Mouse (Mus musculus): Measurements from ENCODE around the gene Myl6b. TPM values are rescaled to one million over a fixed set of nuclear protein-coding genes. Genes with fewer than 3 reads are reported as not detected.
"Not testable (repeated sequence)": the region's sequence is repeated elsewhere in the genome, so short reads cannot be mapped to it uniquely, and the experiment has no call there.

The Myl6b gene
- polyA plus RNA-seq, 1 experiment = 2.4 TPM

DNA sequence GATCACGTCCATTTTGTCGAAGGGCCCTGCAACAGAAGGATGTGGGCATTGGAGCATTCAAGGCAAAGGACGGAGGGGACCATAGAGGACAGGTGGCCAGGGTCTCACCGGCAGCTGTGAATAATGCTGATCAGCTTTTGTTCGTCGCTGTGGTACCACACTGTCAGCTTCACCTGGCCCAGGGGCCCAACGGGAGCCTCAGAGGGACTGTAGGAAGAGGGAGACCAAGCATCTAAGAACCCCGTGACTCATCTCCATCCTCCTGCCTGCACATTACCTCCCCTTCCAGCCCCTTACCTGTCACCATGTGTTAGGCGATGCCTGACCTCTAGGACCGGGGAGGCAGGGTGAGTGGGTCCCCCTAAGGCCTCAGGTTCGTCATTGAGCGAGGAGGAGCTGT lies 13.3 kb upstream of the Myl6b start:
- TF ChIP-seq CTCF (IDR thresholded peaks at IDR 0.05; ENCODE audit: control insufficient read depth, insufficient read depth, low read length) (no peak), POLR2A (IDR thresholded peaks at IDR 0.05; ENCODE audit: borderline replicate concordance, control insufficient read depth, low read depth, low read length) (no peak)
- Histone ChIP-seq H3K4me3 (replicated peaks; ENCODE audit: control insufficient read depth, low read depth, low read length) (no peak overlapping the region), H3K4me1 (ENCODE audit: control insufficient read depth, insufficient read depth, low read length) (no peaks in the 10 kb centered on the region; the same call in 1 of the 2 replicates), H3K27ac (ENCODE audit: control insufficient read depth, insufficient read depth, low read depth, low read length, poor library complexity) (no peak overlapping the region)
- 91% methylated on average over 12 of the region's 12 CpGs for WGBS

DNA sequence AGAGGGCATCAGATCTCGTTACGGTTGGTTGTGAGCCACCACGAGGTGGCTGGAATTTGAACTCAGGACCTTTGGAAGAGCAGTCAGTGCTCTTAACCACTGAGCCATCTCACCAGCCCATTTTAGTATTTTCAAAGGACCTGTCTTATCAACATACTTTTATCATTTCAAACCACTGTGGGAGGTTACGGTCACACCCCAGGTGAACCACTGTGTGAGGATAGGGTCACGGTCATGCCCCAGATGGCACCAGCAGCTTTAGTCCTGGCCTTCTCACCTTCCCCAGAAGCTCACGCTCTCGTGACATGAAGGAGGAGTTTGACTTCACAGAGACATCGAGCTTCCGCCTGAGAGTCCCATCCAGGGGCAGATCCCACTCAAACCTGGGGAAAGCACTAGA lies 12.7 kb upstream of the Myl6b start:
- Histone ChIP-seq H3K27ac (ENCODE audit: control insufficient read depth, insufficient read depth, low read depth, low read length, poor library complexity) (no peak overlapping the region), H3K4me3 (replicated peaks; ENCODE audit: control insufficient read depth, low read depth, low read length) (no peak overlapping the region), H3K4me1 (ENCODE audit: control insufficient read depth, insufficient read depth, low read length) (no peaks in the 10 kb centered on the region; the same call in 1 of the 2 replicates)
- 80% methylated on average over 9 of the region's 9 CpGs for WGBS
- no peak for TF ChIP-seq POLR2A (IDR thresholded peaks at IDR 0.05; ENCODE audit: borderline replicate concordance, control insufficient read depth, low read depth, low read length)
- TF ChIP-seq CTCF (IDR thresholded peaks at IDR 0.05; ENCODE audit: control insufficient read depth, insufficient read depth, low read length) = no peak

DNA sequence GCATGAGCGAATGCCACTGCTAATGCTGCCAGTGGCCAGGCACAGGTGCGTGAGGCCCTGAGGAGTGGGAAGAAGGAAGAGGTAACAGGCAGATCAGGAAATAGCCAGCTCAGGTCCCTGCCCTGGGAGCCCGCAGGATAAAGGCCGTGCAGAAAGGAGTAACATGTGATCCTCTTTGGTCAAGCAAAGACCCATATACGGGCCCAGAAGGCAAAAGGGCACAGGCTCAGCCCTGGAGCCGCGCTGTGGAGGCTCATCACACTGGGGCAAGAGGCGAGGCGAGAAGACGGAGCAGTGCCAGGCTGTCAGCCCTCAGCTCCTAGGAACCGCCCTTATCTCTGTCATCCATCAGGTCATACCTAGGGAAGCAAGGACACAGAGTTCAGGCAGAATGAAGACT lies 11.8 kb upstream of the Myl6b start:
- H3K27ac ChIP-seq (ENCODE audit: control insufficient read depth, insufficient read depth, low read depth, low read length, poor library complexity) = no peak overlapping the region
- 85% methylated on average over 11 of the region's 11 CpGs for WGBS
- TF ChIP-seq CTCF (IDR thresholded peaks at IDR 0.05; ENCODE audit: control insufficient read depth, insufficient read depth, low read length) = no peak
- TF ChIP-seq POLR2A (IDR thresholded peaks at IDR 0.05; ENCODE audit: borderline replicate concordance, control insufficient read depth, low read depth, low read length) = no peak
- no peak overlapping the region for H3K4me3 ChIP-seq (replicated peaks; ENCODE audit: control insufficient read depth, low read depth, low read length)
- no peaks in the 10 kb centered on the region; the same call in 1 of the 2 replicates for H3K4me1 ChIP-seq (ENCODE audit: control insufficient read depth, insufficient read depth, low read length)

GRCm38 (mm10) chr10:128509831-128510230 lies 11.3 kb upstream of the Myl6b start:
- Histone ChIP-seq H3K4me1 (ENCODE audit: control insufficient read depth, insufficient read depth, low read length) (peaks cover under 1% of the 10 kb centered on the region; the same call in 1 of the 2 replicates), H3K4me3 (replicated peaks; ENCODE audit: control insufficient read depth, low read depth, low read length) (no peak overlapping the region), H3K27ac (ENCODE audit: control insufficient read depth, insufficient read depth, low read depth, low read length, poor library complexity) (no peak overlapping the region)
- TF ChIP-seq POLR2A (IDR thresholded peaks at IDR 0.05; ENCODE audit: borderline replicate concordance, control insufficient read depth, low read depth, low read length) = no peak
- no peak for TF ChIP-seq CTCF (IDR thresholded peaks at IDR 0.05; ENCODE audit: control insufficient read depth, insufficient read depth, low read length)
- WGBS = 84% methylated on average over 4 of the region's 4 CpGs

DNA sequence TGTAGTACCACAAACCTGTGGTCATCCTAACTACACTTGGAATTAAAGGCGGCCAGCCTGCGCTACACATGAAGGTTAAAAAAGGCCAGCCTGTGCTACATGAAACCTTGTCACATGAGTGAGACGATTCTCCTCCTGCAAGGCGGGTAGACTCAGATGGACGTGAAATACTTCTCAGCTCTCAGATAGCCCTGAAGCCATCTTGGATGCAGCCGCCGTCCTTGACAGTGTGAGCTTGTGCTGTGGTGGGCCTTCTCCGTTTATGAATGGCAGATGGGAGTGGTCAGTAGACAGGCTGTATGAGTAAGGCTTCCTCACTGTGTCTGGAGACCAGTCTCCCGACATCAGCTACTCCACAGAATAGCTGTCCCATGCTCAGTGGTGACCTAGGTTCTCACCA lies 10.7 kb upstream of the Myl6b start:
- H3K27ac ChIP-seq (ENCODE audit: control insufficient read depth, insufficient read depth, low read depth, low read length, poor library complexity) = no peak overlapping the region
- H3K4me1 ChIP-seq (ENCODE audit: control insufficient read depth, insufficient read depth, low read length) = peaks cover 4% of the 10 kb centered on the region
- 88% methylated on average over 9 of the region's 9 CpGs for WGBS
- no peak overlapping the region for H3K4me3 ChIP-seq (replicated peaks; ENCODE audit: control insufficient read depth, low read depth, low read length)
- TF ChIP-seq POLR2A (IDR thresholded peaks at IDR 0.05; ENCODE audit: borderline replicate concordance, control insufficient read depth, low read depth, low read length) (no peak), CTCF (IDR thresholded peaks at IDR 0.05; ENCODE audit: control insufficient read depth, insufficient read depth, low read length) (no peak)

DNA sequence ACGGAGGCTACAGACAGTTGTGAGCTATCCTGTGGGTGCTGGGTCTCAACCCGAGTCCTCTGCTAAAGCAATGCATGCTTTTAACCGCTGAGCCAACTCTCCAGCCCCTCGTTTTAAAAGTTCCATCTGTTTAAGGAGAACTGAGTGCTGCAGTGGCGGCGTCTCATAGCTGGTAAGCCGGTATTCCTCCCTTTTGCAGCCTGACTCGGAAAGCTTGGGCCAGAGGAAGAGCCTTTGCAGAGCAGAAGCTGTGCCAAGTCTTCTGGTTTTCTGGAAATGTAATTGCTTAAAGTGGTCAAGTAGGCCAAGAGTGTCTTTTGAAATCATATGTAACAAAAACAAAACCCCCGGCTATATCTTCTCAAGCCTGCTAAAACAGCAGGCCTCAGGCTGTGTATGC lies 9.8 kb upstream of the Myl6b start:
- WGBS = 68% methylated on average over 9 of the region's 9 CpGs
- no peak for TF ChIP-seq POLR2A (IDR thresholded peaks at IDR 0.05; ENCODE audit: borderline replicate concordance, control insufficient read depth, low read depth, low read length)
- TF ChIP-seq CTCF (IDR thresholded peaks at IDR 0.05; ENCODE audit: control insufficient read depth, insufficient read depth, low read length) = no peak
- H3K4me1 ChIP-seq (ENCODE audit: control insufficient read depth, insufficient read depth, low read length) = peaks cover 4% of the 10 kb centered on the region
- H3K4me3 ChIP-seq (replicated peaks; ENCODE audit: control insufficient read depth, low read depth, low read length) = no peak overlapping the region
- no peak overlapping the region for H3K27ac ChIP-seq (ENCODE audit: control insufficient read depth, insufficient read depth, low read depth, low read length, poor library complexity)

- WGBS = 94% methylated on average over 14 of the region's 14 CpGs
- no peak for TF ChIP-seq CTCF (IDR thresholded peaks at IDR 0.05; ENCODE audit: control insufficient read depth, insufficient read depth, low read length)
- TF ChIP-seq POLR2A (IDR thresholded peaks at IDR 0.05; ENCODE audit: borderline replicate concordance, control insufficient read depth, low read depth, low read length) = no peak
- peaks cover 6% of the 10 kb centered on the region for H3K4me1 ChIP-seq (ENCODE audit: control insufficient read depth, insufficient read depth, low read length)
- no peak overlapping the region for H3K4me3 ChIP-seq (replicated peaks; ENCODE audit: control insufficient read depth, low read depth, low read length)
- H3K27ac ChIP-seq (ENCODE audit: control insufficient read depth, insufficient read depth, low read depth, low read length, poor library complexity) = no peak overlapping the region
Observed at GRCm38 (mm10) chr10:128505974-128506373, 7.5 kb upstream of the Myl6b start.

GRCm38 (mm10) chr10:128505371-128505667 lies 6.8 kb upstream of the Myl6b start:
- not testable (repeated sequence) for H3K27ac ChIP-seq (ENCODE audit: control insufficient read depth, insufficient read depth, low read depth, low read length, poor library complexity); H3K4me1 ChIP-seq (ENCODE audit: control insufficient read depth, insufficient read depth, low read length); H3K4me3 ChIP-seq (replicated peaks; ENCODE audit: control insufficient read depth, low read depth, low read length)
- WGBS = 40% methylated on average over 5 of the region's 5 CpGs

DNA sequence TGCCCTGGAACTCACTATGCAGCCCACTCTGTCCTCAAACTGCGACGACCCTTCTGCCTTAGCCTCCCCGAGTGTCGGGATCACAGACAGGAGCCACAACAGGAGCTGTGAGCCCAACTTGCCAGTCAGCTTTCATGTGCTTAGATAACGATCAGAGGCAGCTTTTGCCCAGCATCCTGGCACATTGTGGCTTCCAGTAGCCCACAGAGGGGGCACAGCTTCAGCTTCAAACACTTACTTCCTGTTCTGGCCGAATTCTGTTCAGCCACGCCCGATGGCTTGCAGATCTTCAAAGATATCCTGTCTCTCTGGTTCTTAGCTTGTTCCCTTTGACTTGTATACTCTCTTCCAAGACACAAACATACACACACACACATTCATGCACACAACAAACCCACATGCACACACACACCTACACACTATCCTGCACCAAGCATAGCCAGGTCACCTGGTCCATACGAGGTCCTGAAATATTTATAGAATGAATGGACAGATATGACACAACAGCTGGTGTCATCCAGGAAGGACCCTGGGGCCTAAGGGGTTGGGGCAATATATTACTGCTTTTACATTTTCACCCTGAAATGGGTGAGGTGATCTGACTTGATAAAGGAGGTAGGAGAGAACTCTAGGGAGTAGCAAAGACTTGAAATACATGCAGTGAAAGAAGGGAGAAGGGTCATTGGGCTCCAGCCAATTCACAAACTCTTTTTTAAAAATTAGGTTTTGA lies 6.3 kb upstream of the Myl6b start:
- 1% methylated on average over 9 of the region's 9 CpGs for WGBS
- Histone ChIP-seq H3K4me1 (ENCODE audit: control insufficient read depth, insufficient read depth, low read length) (peaks cover 7% of the 10 kb centered on the region), H3K4me3 (replicated peaks; ENCODE audit: control insufficient read depth, low read depth, low read length) (peak overlapping the region; percentile 6), H3K27ac (ENCODE audit: control insufficient read depth, insufficient read depth, low read depth, low read length, poor library complexity) (peak overlapping the region; percentile 85)
- TF ChIP-seq CTCF (IDR thresholded peaks at IDR 0.05; ENCODE audit: control insufficient read depth, insufficient read depth, low read length) (no peak), POLR2A (IDR thresholded peaks at IDR 0.05; ENCODE audit: borderline replicate concordance, control insufficient read depth, low read depth, low read length) (no peak)

Measured in bone marrow, adult 2 months (tissue).